23 mouse cellular contexts compared by ENCODE assay signal in the genomic region with DNA sequence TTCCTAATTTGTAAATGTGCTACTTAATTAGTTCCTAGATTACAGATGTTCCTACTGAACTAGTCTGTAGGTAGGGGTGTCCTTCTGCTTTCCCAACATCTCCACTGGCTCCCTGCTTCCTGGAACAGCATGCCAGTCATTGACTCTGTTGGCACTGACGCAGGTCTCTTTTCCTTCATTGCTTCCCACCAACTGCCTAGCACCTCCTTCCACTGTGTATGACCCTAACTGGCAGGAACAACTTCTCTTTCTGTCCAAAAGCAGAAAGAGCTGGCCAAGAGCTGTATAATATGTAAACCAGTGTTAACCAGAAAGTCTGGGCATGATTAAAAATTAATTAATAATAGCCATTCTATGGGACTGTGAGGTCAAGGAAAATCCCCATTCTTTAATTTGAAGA. TPM values are rescaled to one million over a fixed set of nuclear protein-coding genes. Genes with fewer than 3 reads are reported as not detected.
A peak's percentile ranks its signal among the peaks of the same experiment; 100 is the strongest.
DNase-seq lines count a peak whose midpoint lies in the region; ATAC-seq and TF ChIP-seq lines count a peak whose summit lies in the region.
"Had no signal": no experiment of that assay in that cellular context is flagged by ENCODE, and none has a peak within 500 bp of the region (broad histone marks: within the 10 kb centered on the region; RNA-seq: fewer than 3 reads in every experiment).

No protein-coding gene starts in this region.

- no peaks in the 10 kb centered on the region for H3K36me3 ChIP-seq in liver, adult 2 months (ENCODE audit: control insufficient read depth, insufficient read depth, low read length)
- no peaks in the 10 kb centered on the region for H3K36me3 ChIP-seq in liver, embryonic 11.5 days (ENCODE audit: control insufficient read depth, insufficient read depth, low read length)
- H3K36me3 ChIP-seq: embryonic facial prominence, embryonic 15.5 days; forebrain, embryonic 10.5 days; heart, embryonic 12.5 days; hindbrain, embryonic 10.5 days had no signal

- H3K9ac ChIP-seq in liver, adult 2 months (ENCODE audit: low read depth, low read length) = no peak overlapping the region
- H3K9ac ChIP-seq in liver, embryonic 11.5 days (ENCODE audit: low read depth, low read length) = no peak overlapping the region
- H3K9ac ChIP-seq: embryonic facial prominence, embryonic 15.5 days; heart, embryonic 12.5 days; hindbrain, embryonic 14.5 days had no signal

- WGBS in liver, adult 2 months = 30% methylated on average over 1 of the region's 1 CpGs
- WGBS in liver, embryonic 11.5 days = 93% methylated on average over 1 of the region's 1 CpGs

- no peak overlapping the region for H3K27ac ChIP-seq in liver, adult 2 months (replicated peaks; ENCODE audit: insufficient read depth, low read depth, low read length)
- no peak overlapping the region for H3K27ac ChIP-seq in liver, embryonic 11.5 days (ENCODE audit: low read depth, low read length)
- H3K27ac ChIP-seq: embryonic facial prominence, embryonic 15.5 days; forebrain, embryonic 10.5 days; heart, adult 2 months; hindbrain, embryonic 10.5 days; hindbrain, embryonic 14.5 days had no signal

- H3K9me3 ChIP-seq in liver, embryonic 11.5 days (ENCODE audit: control insufficient read depth, low read length) = no peaks in the 10 kb centered on the region
- H3K9me3 ChIP-seq: embryonic facial prominence, embryonic 15.5 days; forebrain, embryonic 10.5 days; heart, embryonic 12.5 days; hindbrain, embryonic 10.5 days had no signal

- H3K79me2 ChIP-seq in liver, adult 2 months (ENCODE audit: control insufficient read depth, insufficient read depth, low read length) = no peaks in the 10 kb centered on the region

- TF ChIP-seq POLR2A in liver, adult 2 months (IDR thresholded peaks at IDR 0.05; ENCODE audit: extremely low read depth, insufficient read depth, low read length) = no peak

- H3K27me3 ChIP-seq in liver, adult 2 months (ENCODE audit: control insufficient read depth, insufficient read depth, low read length) = no peaks in the 10 kb centered on the region
- no peaks in the 10 kb centered on the region for H3K27me3 ChIP-seq in liver, embryonic 11.5 days (replicated peaks; ENCODE audit: control insufficient read depth, insufficient read depth, low read length)
- H3K27me3 ChIP-seq: CH12.LX; embryonic facial prominence, embryonic 15.5 days; heart, embryonic 12.5 days; Patski had no signal

- H3K4me3 ChIP-seq in liver, adult 2 months (ENCODE audit: insufficient read depth, low read depth, low read length) = no peak overlapping the region
- no peak overlapping the region for H3K4me3 ChIP-seq in liver, embryonic 11.5 days (ENCODE audit: low read depth, low read length)
- H3K4me3 ChIP-seq: embryonic facial prominence, embryonic 15.5 days; erythroblast, embryonic 14.5 days; forebrain, embryonic 10.5 days; heart, adult 2 months; heart, embryonic 12.5 days; hindbrain, embryonic 10.5 days had no signal

- no peaks in the 10 kb centered on the region; the same call in 1 of the 2 replicates for H3K4me1 ChIP-seq in liver, adult 2 months (ENCODE audit: control insufficient read depth, insufficient read depth, low read length)
- no peaks in the 10 kb centered on the region for H3K4me1 ChIP-seq in liver, embryonic 11.5 days (replicated peaks; ENCODE audit: control insufficient read depth, insufficient read depth, low read length)
- H3K4me1 ChIP-seq: embryonic facial prominence, embryonic 15.5 days; forebrain, embryonic 10.5 days; heart, embryonic 12.5 days; hindbrain, embryonic 10.5 days had no signal

- no peak overlapping the region for H3K4me2 ChIP-seq in liver, embryonic 11.5 days
- H3K4me2 ChIP-seq: embryonic facial prominence, embryonic 15.5 days; heart, embryonic 12.5 days; hindbrain, embryonic 14.5 days had no signal

- peak; percentile 83 for DNase-seq in liver, adult 2 months (ENCODE audit: extremely low read depth, low read depth, low spot score)
- no peak for DNase-seq in liver, embryonic 11.5 days (ENCODE audit: low spot score)
- DNase-seq in kidney, adult 9 months = peak; percentile 91
- peak; percentile 77 for DNase-seq in kidney, postnatal 14 days
- DNase-seq in ovary, postnatal 10 days (ENCODE audit: low spot score) = no peak
- DNase-seq in thymus, postnatal 14 days = no peak
- no peak for DNase-seq in frontal cortex, postnatal 10 days (ENCODE audit: low spot score in 2 of 2)
- DNase-seq: adrenal gland, adult 8-10 months; cerebellum, adult 11 months; cerebellum, adult 8-10 months; cerebellum, postnatal 14 days; embryo, embryonic 11 days; gastrocnemius, postnatal 10 days; heart, adult 2 months had no signal

- ATAC-seq in liver, embryonic 11.5 days (replicated peaks; ENCODE audit: low FRiP score) = no peak
- ATAC-seq: forebrain, embryonic 14.5 days; Patski had no signal

- TF ChIP-seq CTCF in liver, adult 2 months (IDR thresholded peaks at IDR 0.05; ENCODE audit: low read depth, low read length) = no peak

RNA-seq across cellular contexts. Expression of gene Spp1, which starts 17.2 kb away (rescaled TPM):
- total RNA-seq in liver, adult 2 months (2014; rRNA removed) = 29.8 and 39.8 TPM in 2 replicates
- polyA plus RNA-seq in liver, adult 2 months (2012; rRNA removed) = 16.7 and 19.3 TPM in 2 replicates
- polyA plus RNA-seq in liver, embryonic 11.5 days (2014; fragmentation: Nextera tagmentation; extraction: Ambion mirVana) = 2.9 and 4.4 TPM in 2 replicates
- polyA plus RNA-seq: erythroblast, embryonic 14.5 days had no signal

RNA-seq across cellular contexts. Expression of gene Pkd2, which starts 41.5 kb away (rescaled TPM):
- 11.1 and 11.2 TPM in 2 replicates for total RNA-seq in liver, adult 2 months (2014; rRNA removed)
- 5.7 and 5.8 TPM in 2 replicates for polyA plus RNA-seq in liver, adult 2 months (2012; rRNA removed)
- 6.8 and 6.9 TPM in 2 replicates for polyA plus RNA-seq in liver, embryonic 11.5 days (2014; fragmentation: Nextera tagmentation; extraction: Ambion mirVana)
- total RNA-seq: CH12.LX had no signal
- polyA plus RNA-seq: erythroblast, embryonic 14.5 days had no signal

Comparison
In these comparisons a context has a peak if more than half of its experiments do, and no peak if none do; other contexts are left out.
1. DNase-seq: peak in liver, adult 2 months (single experiment), kidney, adult 9 months (single experiment) and kidney, postnatal 14 days (single experiment); none in liver, embryonic 11.5 days (single experiment), ovary, postnatal 10 days (single experiment), thymus, postnatal 14 days (single experiment) and frontal cortex, postnatal 10 days (0 of 2).